Mouse (Mus musculus) adipocyte (in vitro differentiated cells): ENCODE results near the gene Gpc6.

Source experiments
- DNase-seq: peaks from one replicate; pipeline ENCODE4 v3.0.0-alpha.2; 2016; ENCODE audit warnings: low spot score

The Gpc6 gene

GRCm38 (mm10) chr14:117239694-117240427, 314.7 kb downstream of the Gpc6 start:
- DNase-seq, result no peak

GRCm38 (mm10) chr14:117245631-117246030, 320.5 kb downstream of the Gpc6 start:
- DNase-seq, result no peak

- no peak for DNase-seq
These were observed 331.1 kb downstream of the Gpc6 start for GRCm38 (mm10) chr14:117256192-117256591.

GRCm38 (mm10) chr14:117265653-117266052, 340.5 kb downstream of the Gpc6 start:
- no peak for DNase-seq

GRCm38 (mm10) chr14:117267823-117268601, 342.9 kb downstream of the Gpc6 start:
- peak; percentile 24 for DNase-seq

- peak; percentile 6 for DNase-seq
These were observed 358.5 kb downstream of the Gpc6 start for GRCm38 (mm10) chr14:117283631-117284030.

GRCm38 (mm10) chr14:117293746-117294145, 368.6 kb downstream of the Gpc6 start:
- DNase-seq, result no peak

GRCm38 (mm10) chr14:117296207-117296838, 371.2 kb downstream of the Gpc6 start:
- DNase-seq, result no peak

- DNase-seq, result no peak
These were observed 375.9 kb downstream of the Gpc6 start for GRCm38 (mm10) chr14:117301019-117301418.

GRCm38 (mm10) chr14:117303901-117304722, 379.0 kb downstream of the Gpc6 start:
- DNase-seq, result no peak

GRCm38 (mm10) chr14:117304723-117305010, 379.6 kb downstream of the Gpc6 start:
- no peak for DNase-seq

GRCm38 (mm10) chr14:117309997-117310520, 384.9 kb downstream of the Gpc6 start:
- DNase-seq, result no peak

GRCm38 (mm10) chr14:117324214-117324613, 399.1 kb downstream of the Gpc6 start:
- no peak for DNase-seq

- no peak for DNase-seq
These were observed 407.1 kb downstream of the Gpc6 start for GRCm38 (mm10) chr14:117332256-117332655.

- DNase-seq, result no peak
These were observed 412.2 kb downstream of the Gpc6 start for GRCm38 (mm10) chr14:117337271-117337670.

- DNase-seq, result peak; percentile 56
These were observed 415.4 kb downstream of the Gpc6 start for GRCm38 (mm10) chr14:117340549-117340948.

GRCm38 (mm10) chr14:117344505-117344904, 419.4 kb downstream of the Gpc6 start:
- no peak for DNase-seq

- no peak for DNase-seq
These were observed 421.3 kb downstream of the Gpc6 start for GRCm38 (mm10) chr14:117346372-117346885.

- no peak for DNase-seq
These were observed 426.2 kb downstream of the Gpc6 start for GRCm38 (mm10) chr14:117351296-117351695.

GRCm38 (mm10) chr14:117361155-117361964, 436.2 kb downstream of the Gpc6 start:
- DNase-seq, result no peak

GRCm38 (mm10) chr14:117361965-117362309, 436.8 kb downstream of the Gpc6 start:
- DNase-seq, result no peak
